Mouse (Mus musculus) lung, postnatal 0 days (tissue): ENCODE data around the gene Triap1.

Source experiments
- CTCF ChIP-seq: IDR thresholded peaks from 2 replicates; pipeline ENCODE4 v1.5.1; 2016; ENCODE audit warnings: antibody characterized with exemption, mild to moderate bottlenecking
- EP300 ChIP-seq: IDR thresholded peaks from 2 replicates; pipeline ENCODE4 v1.6.1; 2016; ENCODE audit warnings: antibody characterized with exemption, mild to moderate bottlenecking, control low read depth

DNA sequence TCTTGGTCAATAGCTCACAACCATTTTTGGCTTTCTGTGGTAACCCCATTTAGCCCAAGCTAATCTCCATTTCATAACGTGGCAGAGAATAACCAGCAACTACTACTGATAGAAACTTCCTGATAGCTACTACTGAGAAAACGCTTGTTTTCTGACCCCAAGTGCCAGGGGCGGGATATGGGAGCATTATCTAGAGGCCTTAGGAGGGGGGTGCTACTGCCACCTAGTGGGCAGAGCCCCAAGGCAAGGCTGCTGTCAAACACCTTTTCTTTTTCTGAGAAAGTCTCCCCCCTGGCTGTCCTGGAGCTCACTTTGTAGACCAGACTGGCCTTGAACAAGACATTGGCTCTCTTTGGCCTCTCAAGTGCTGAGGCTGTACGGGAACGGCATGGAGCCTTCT is 6.5 kb downstream of the Triap1 start:
- TF ChIP-seq CTCF (peak; percentile 88), EP300 (no peak; the same call in 1 of the 2 replicates)
